Mouse (Mus musculus) kidney, embryonic 14.5 days (tissue): Measurements from ENCODE around the gene Trarg1. TPM values are rescaled to one million over a fixed set of nuclear protein-coding genes. Genes with fewer than 3 reads are reported as not detected.

Experiments used
- ATAC-seq: fragments of 200-750 bp; cut with Nextera tagmentation; 2 replicates; pipeline ENCODE4 v1.8.0; 2017; ENCODE audit warnings: moderate number of reproducible peaks, mild to moderate bottlenecking, moderate TSS enrichment, moderate library complexity; ENCODE audit not compliant: low FRiP score, low TSS enrichment
- H3K27ac ChIP-seq: fragments of 300-500 bp; sonication (generic); 2 replicates; pipeline ENCODE4 v1.5.1; 2014; ENCODE audit warnings: low read depth, mild to moderate bottlenecking, low read length, moderate library complexity, mixed read lengths
- H3K27me3 ChIP-seq: fragments of 300-500 bp; sonication (generic); 2 replicates; pipeline ENCODE4 v1.6.1; 2014; ENCODE audit warnings: mild to moderate bottlenecking, low read length; ENCODE audit not compliant: control insufficient read depth, insufficient read depth
- H3K36me3 ChIP-seq: fragments of 300-500 bp; sonication (generic); 2 replicates; pipeline ENCODE4 v1.6.1; 2014; ENCODE audit warnings: low read length, mixed read lengths; ENCODE audit not compliant: control insufficient read depth, insufficient read depth
- H3K4me1 ChIP-seq: fragments of 300-500 bp; sonication (generic); 2 replicates; pipeline ENCODE4 v1.6.1; 2014; ENCODE audit warnings: low read length, mixed read lengths; ENCODE audit not compliant: control insufficient read depth, insufficient read depth
- H3K4me2 ChIP-seq: fragments of 300-500 bp; sonication (generic); replicated peaks from 2 replicates; pipeline ENCODE4 v1.6.1; 2014; ENCODE audit warnings: low read depth, mild to moderate bottlenecking, low read length
- H3K4me3 ChIP-seq: fragments of 300-500 bp; sonication (generic); 2 replicates; pipeline ENCODE4 v1.5.1; 2014; ENCODE audit warnings: mild to moderate bottlenecking, low read length
- H3K9ac ChIP-seq: fragments of 300-500 bp; sonication (generic); 2 replicates; pipeline ENCODE4 v1.6.1; 2014; ENCODE audit warnings: low read depth, mild to moderate bottlenecking, low read length, moderate library complexity
- H3K9me3 ChIP-seq: fragments of 300-500 bp; sonication (generic); 2 replicates; pipeline ENCODE4 v1.6.1; 2016; ENCODE audit warnings: low read length; ENCODE audit not compliant: control insufficient read depth
- WGBS: fragments of 180-500 bp; shearing (Covaris S2); extraction: QIAGEN DNeasy Blood & Tissue Kit; methylation state at CpG from one replicate; pipeline ENCODE4 v1.1.7; 2014; 5-methylcytosine and 5-hydroxymethylcytosine counted together
- polyA plus RNA-seq: library from polyadenylated mRNA; unstranded; fragments of >200 nt; fragmentation: Nextera tagmentation; extraction: Ambion mirVana; gene quantifications from 2 replicates; pipeline ENCODE4 v1.2.1, GENCODE M21; 2014

The Trarg1 gene
- polyA plus RNA-seq, 1 experiment from 2014 or later = 0.89 TPM

GRCm38 (mm10) chr11:76707656-76708055, 28.0 kb downstream of the Trarg1 start:
- Histone ChIP-seq H3K9me3 (no peaks in the 10 kb centered on the region; the same call in 1 of the 2 replicates), H3K9ac (no peak overlapping the region), H3K27me3 (no peaks in the 10 kb centered on the region), H3K27ac (no peak overlapping the region), H3K4me3 (no peak overlapping the region), H3K4me2 (no peak overlapping the region), H3K4me1 (peaks cover 6% of the 10 kb centered on the region; the same call in 1 of the 2 replicates), H3K36me3 (no peaks in the 10 kb centered on the region)
- 86% methylated on average over 3 of the region's 3 CpGs for WGBS
- ATAC-seq = no peak

- Histone ChIP-seq H3K27me3 (no peaks in the 10 kb centered on the region), H3K27ac (no peak overlapping the region), H3K4me2 (no peak overlapping the region), H3K4me1 (peaks cover 6% of the 10 kb centered on the region; the same call in 1 of the 2 replicates), H3K9ac (no peak overlapping the region), H3K36me3 (no peaks in the 10 kb centered on the region), H3K9me3 (no peaks in the 10 kb centered on the region; the same call in 1 of the 2 replicates), H3K4me3 (no peak overlapping the region)
- WGBS = 90% methylated on average over 1 of the region's 1 CpGs
- ATAC-seq = no peak
Measured at GRCm38 (mm10) chr11:76708066-76708465, 28.5 kb downstream of the Trarg1 start.

GRCm38 (mm10) chr11:76708881-76709280, 29.3 kb downstream of the Trarg1 start:
- H3K4me2 ChIP-seq = no peak overlapping the region
- H3K27me3 ChIP-seq = no peaks in the 10 kb centered on the region
- no peak overlapping the region for H3K9ac ChIP-seq
- H3K27ac ChIP-seq = no peak overlapping the region
- H3K9me3 ChIP-seq = no peaks in the 10 kb centered on the region; the same call in 1 of the 2 replicates
- no peak overlapping the region for H3K4me3 ChIP-seq
- WGBS = 41% methylated on average over 1 of the region's 1 CpGs
- ATAC-seq = no peak
- H3K4me1 ChIP-seq = peaks cover 6% of the 10 kb centered on the region; the same call in 1 of the 2 replicates
- H3K36me3 ChIP-seq = no peaks in the 10 kb centered on the region

GRCm38 (mm10) chr11:76709625-76710452, 30.2 kb downstream of the Trarg1 start:
- H3K27me3 ChIP-seq = no peaks in the 10 kb centered on the region
- 35% methylated on average over 11 of the region's 17 CpGs for WGBS
- H3K9ac ChIP-seq = no peak overlapping the region
- peaks cover 6% of the 10 kb centered on the region; the same call in 1 of the 2 replicates for H3K4me1 ChIP-seq
- no peaks in the 10 kb centered on the region for H3K36me3 ChIP-seq
- ATAC-seq = peak; percentile 68; the same call in 1 of the 2 replicates
- no peak overlapping the region for H3K4me2 ChIP-seq
- H3K9me3 ChIP-seq = no peaks in the 10 kb centered on the region; the same call in 1 of the 2 replicates
- H3K4me3 ChIP-seq = no peak overlapping the region
- no peak overlapping the region for H3K27ac ChIP-seq

- no peaks in the 10 kb centered on the region for H3K36me3 ChIP-seq
- H3K27me3 ChIP-seq = no peaks in the 10 kb centered on the region
- ATAC-seq = no peak
- no peak overlapping the region for H3K4me2 ChIP-seq
- no peaks in the 10 kb centered on the region for H3K4me1 ChIP-seq
- 55% methylated on average over 4 of the region's 4 CpGs for WGBS
- H3K9me3 ChIP-seq = no peaks in the 10 kb centered on the region
- H3K27ac ChIP-seq = no peak overlapping the region
- H3K4me3 ChIP-seq = no peak overlapping the region
- no peak overlapping the region for H3K9ac ChIP-seq
Measured at GRCm38 (mm10) chr11:76717000-76717399, 37.4 kb downstream of the Trarg1 start.

- H3K36me3 ChIP-seq = peaks cover 9% of the 10 kb centered on the region
- no peaks in the 10 kb centered on the region for H3K9me3 ChIP-seq
- H3K4me2 ChIP-seq = no peak overlapping the region
- no peak overlapping the region for H3K4me3 ChIP-seq
- no peak for ATAC-seq
- H3K27me3 ChIP-seq = no peaks in the 10 kb centered on the region
- H3K9ac ChIP-seq = no peak overlapping the region
- H3K27ac ChIP-seq = no peak overlapping the region
- H3K4me1 ChIP-seq = no peaks in the 10 kb centered on the region
- WGBS = 47% methylated on average over 8 of the region's 8 CpGs
Measured at GRCm38 (mm10) chr11:76723911-76724310, 44.3 kb downstream of the Trarg1 start.

- H3K4me2 ChIP-seq = no peak overlapping the region
- H3K4me1 ChIP-seq = no peaks in the 10 kb centered on the region
- H3K9ac ChIP-seq = no peak overlapping the region
- H3K36me3 ChIP-seq = peaks cover 34% of the 10 kb centered on the region
- no peak overlapping the region for H3K27ac ChIP-seq
- H3K9me3 ChIP-seq = no peaks in the 10 kb centered on the region
- WGBS = 95% methylated on average over 11 of the region's 11 CpGs
- H3K4me3 ChIP-seq = no peak overlapping the region
- no peaks in the 10 kb centered on the region for H3K27me3 ChIP-seq
- no peak for ATAC-seq
Measured at GRCm38 (mm10) chr11:76728093-76728492, 48.5 kb downstream of the Trarg1 start.

GRCm38 (mm10) chr11:76730650-76731049, 51.0 kb downstream of the Trarg1 start:
- no peaks in the 10 kb centered on the region for H3K4me1 ChIP-seq
- H3K27ac ChIP-seq = no peak overlapping the region
- H3K4me3 ChIP-seq = no peak overlapping the region
- ATAC-seq = no peak
- H3K27me3 ChIP-seq = no peaks in the 10 kb centered on the region
- H3K4me2 ChIP-seq = no peak overlapping the region
- peaks cover 58% of the 10 kb centered on the region for H3K36me3 ChIP-seq
- no peak overlapping the region for H3K9ac ChIP-seq
- no peaks in the 10 kb centered on the region for H3K9me3 ChIP-seq
- WGBS = 80% methylated on average over 3 of the region's 3 CpGs

GRCm38 (mm10) chr11:76734560-76734959, 55.0 kb downstream of the Trarg1 start:
- peaks cover 55% of the 10 kb centered on the region for H3K36me3 ChIP-seq
- no peak overlapping the region for H3K9ac ChIP-seq
- ATAC-seq = no peak
- WGBS = 71% methylated on average over 3 of the region's 3 CpGs
- no peak overlapping the region for H3K4me2 ChIP-seq
- no peak overlapping the region for H3K27ac ChIP-seq
- H3K9me3 ChIP-seq = no peaks in the 10 kb centered on the region
- H3K4me3 ChIP-seq = no peak overlapping the region
- H3K4me1 ChIP-seq = no peaks in the 10 kb centered on the region
- no peaks in the 10 kb centered on the region for H3K27me3 ChIP-seq
